Mouse (Mus musculus): Measurements from ENCODE around the gene Mtr. TPM values are rescaled to one million over a fixed set of nuclear protein-coding genes. Genes with fewer than 3 reads are reported as not detected.

The Mtr gene
- polyA plus RNA-seq, 1 experiment: 7.8 TPM

- TF ChIP-seq POLR2A (IDR thresholded peaks at IDR 0.05; ENCODE audit: borderline replicate concordance, extremely low read depth, insufficient read depth, insufficient read length, poor library complexity, severe bottlenecking) (no peak), CTCF (IDR thresholded peaks at IDR 0.05; ENCODE audit: borderline replicate concordance, extremely low read depth, insufficient read depth, insufficient read length) (no peak)
- no peak for DNase-seq (ENCODE audit: low read depth)
Measured at GRCm38 (mm10) chr13:12189219-12189618, 68.7 kb downstream of the Mtr start.

- TF ChIP-seq POLR2A (IDR thresholded peaks at IDR 0.05; ENCODE audit: borderline replicate concordance, extremely low read depth, insufficient read depth, insufficient read length, poor library complexity, severe bottlenecking): no peak
- TF ChIP-seq CTCF (IDR thresholded peaks at IDR 0.05; ENCODE audit: borderline replicate concordance, extremely low read depth, insufficient read depth, insufficient read length): no peak
- DNase-seq (ENCODE audit: low read depth): no peak
Measured at GRCm38 (mm10) chr13:12188804-12189203, 69.1 kb downstream of the Mtr start.

DNA sequence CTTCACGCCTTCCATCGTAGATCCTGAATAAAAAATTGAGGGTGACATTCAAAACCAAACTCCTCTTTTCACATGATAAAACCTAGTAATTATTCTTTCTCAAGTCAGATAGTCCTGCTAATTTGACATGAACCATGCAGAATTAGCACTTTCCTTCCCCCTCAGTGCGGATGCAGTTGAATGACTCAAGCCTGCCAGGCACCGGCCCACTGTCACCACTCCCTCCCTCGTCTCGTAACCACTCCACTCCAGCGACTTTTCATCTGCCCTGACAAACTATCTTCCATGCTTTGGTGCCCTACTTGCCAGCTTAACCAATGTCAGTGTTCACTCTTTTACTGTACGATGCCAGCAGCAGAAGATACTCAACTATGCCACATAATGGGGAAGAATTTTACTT, 78.4 kb downstream of the Mtr start:
- no peak for DNase-seq (ENCODE audit: low read depth)
- TF ChIP-seq CTCF (IDR thresholded peaks at IDR 0.05; ENCODE audit: borderline replicate concordance, extremely low read depth, insufficient read depth, insufficient read length) (no peak), POLR2A (IDR thresholded peaks at IDR 0.05; ENCODE audit: borderline replicate concordance, extremely low read depth, insufficient read depth, insufficient read length, poor library complexity, severe bottlenecking) (no peak)

DNA sequence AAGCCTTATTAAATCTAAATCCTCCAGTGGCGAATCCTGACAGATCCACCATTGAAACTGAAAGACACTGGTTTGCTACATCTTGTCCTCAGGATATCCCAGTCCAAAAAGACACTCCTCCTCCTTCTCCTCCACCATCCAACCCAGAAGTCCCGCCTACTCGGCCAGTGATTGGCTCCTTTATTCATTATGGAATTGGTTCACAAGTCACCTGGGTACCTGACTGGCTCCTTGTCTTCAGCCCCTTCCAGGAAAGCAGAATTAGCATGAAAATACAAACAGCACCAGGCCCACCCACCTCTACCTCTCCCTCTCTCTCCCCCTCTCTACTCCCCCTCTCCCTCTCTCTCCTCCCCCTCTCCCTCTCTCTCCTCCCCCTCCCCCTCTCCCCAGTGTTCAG, 81.2 kb downstream of the Mtr start:
- no peak for TF ChIP-seq POLR2A (IDR thresholded peaks at IDR 0.05; ENCODE audit: borderline replicate concordance, extremely low read depth, insufficient read depth, insufficient read length, poor library complexity, severe bottlenecking)
- TF ChIP-seq CTCF (IDR thresholded peaks at IDR 0.05; ENCODE audit: borderline replicate concordance, extremely low read depth, insufficient read depth, insufficient read length): no peak
- no peak for DNase-seq (ENCODE audit: low read depth)

DNA sequence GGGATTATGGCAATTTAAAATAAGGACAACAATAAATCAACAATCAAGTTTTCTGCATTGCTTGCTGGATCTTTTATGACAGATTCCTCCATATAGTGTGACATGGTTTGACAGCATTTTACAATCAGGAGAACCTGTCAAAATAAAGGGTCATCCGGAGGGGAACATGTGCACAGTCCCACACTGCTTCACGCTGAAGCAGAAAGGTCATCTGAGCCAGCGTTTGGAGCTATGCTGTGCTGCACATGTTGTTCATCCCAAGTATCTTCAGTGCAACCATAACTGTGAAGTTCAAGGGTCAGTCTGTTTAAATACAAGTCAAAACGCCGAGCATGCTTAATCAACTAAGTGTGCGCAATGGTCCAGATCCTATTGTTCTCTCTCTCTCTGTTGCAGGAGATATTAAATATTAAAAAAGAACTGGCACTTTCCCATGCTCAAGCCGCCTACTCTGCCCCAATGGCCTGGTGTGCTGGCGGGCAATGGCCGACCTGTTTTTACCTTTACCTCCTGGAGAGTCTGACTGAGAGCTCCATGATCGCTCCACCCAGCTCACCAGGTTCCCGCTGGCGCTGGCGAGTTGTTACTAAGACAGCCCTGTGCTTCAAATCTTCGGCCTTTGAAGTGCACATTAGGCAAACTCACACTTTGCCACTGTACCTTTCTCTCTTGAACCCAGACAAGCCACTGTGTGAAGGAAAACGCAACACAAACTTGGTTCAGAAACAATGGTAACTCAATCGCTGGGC, 81.8 kb downstream of the Mtr start:
- no peak for DNase-seq (ENCODE audit: low read depth)
- TF ChIP-seq CTCF (IDR thresholded peaks at IDR 0.05; ENCODE audit: borderline replicate concordance, extremely low read depth, insufficient read depth, insufficient read length): no peak

DNA sequence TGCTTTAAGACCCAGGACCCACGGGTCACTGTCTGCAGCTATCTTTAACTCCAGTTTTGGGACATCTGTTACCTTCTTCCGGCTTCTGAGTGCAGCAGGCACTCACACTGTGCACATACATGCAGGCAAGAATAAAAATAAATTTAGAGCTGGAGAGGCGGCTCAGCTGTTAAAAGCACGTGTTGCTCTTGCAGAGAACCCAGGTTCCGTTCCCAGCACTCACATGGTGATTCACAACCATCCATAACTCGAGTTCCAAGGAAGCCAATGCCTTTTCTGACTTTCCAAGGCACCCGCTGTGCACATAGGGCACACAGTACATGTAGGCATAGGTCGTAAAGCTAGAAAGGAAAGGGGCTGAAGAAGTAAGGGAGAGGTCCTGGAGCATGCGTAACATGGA, 90.6 kb downstream of the Mtr start:
- no peak for TF ChIP-seq POLR2A (IDR thresholded peaks at IDR 0.05; ENCODE audit: borderline replicate concordance, extremely low read depth, insufficient read depth, insufficient read length, poor library complexity, severe bottlenecking)
- TF ChIP-seq CTCF (IDR thresholded peaks at IDR 0.05; ENCODE audit: borderline replicate concordance, extremely low read depth, insufficient read depth, insufficient read length): no peak
- DNase-seq (ENCODE audit: low read depth): no peak

- DNase-seq (ENCODE audit: low read depth): peak; percentile 25
- no peak for TF ChIP-seq POLR2A (IDR thresholded peaks at IDR 0.05; ENCODE audit: borderline replicate concordance, extremely low read depth, insufficient read depth, insufficient read length, poor library complexity, severe bottlenecking)
- TF ChIP-seq CTCF (IDR thresholded peaks at IDR 0.05; ENCODE audit: borderline replicate concordance, extremely low read depth, insufficient read depth, insufficient read length): no peak
Measured at GRCm38 (mm10) chr13:12166386-12166785, 91.5 kb downstream of the Mtr start.

GRCm38 (mm10) chr13:12165461-12166058, 92.4 kb downstream of the Mtr start:
- DNase-seq (ENCODE audit: low read depth): peak; percentile 37
- no peak for TF ChIP-seq CTCF (IDR thresholded peaks at IDR 0.05; ENCODE audit: borderline replicate concordance, extremely low read depth, insufficient read depth, insufficient read length)
- no peak for TF ChIP-seq POLR2A (IDR thresholded peaks at IDR 0.05; ENCODE audit: borderline replicate concordance, extremely low read depth, insufficient read depth, insufficient read length, poor library complexity, severe bottlenecking)

- no peak for DNase-seq (ENCODE audit: low read depth)
- no peak for TF ChIP-seq CTCF (IDR thresholded peaks at IDR 0.05; ENCODE audit: borderline replicate concordance, extremely low read depth, insufficient read depth, insufficient read length)
- TF ChIP-seq POLR2A (IDR thresholded peaks at IDR 0.05; ENCODE audit: borderline replicate concordance, extremely low read depth, insufficient read depth, insufficient read length, poor library complexity, severe bottlenecking): no peak
Measured at GRCm38 (mm10) chr13:12162457-12162856, 95.5 kb downstream of the Mtr start.

GRCm38 (mm10) chr13:12160121-12160475, 97.8 kb downstream of the Mtr start:
- DNase-seq (ENCODE audit: low read depth): peak; percentile 41
- TF ChIP-seq CTCF (IDR thresholded peaks at IDR 0.05; ENCODE audit: borderline replicate concordance, extremely low read depth, insufficient read depth, insufficient read length): no peak
- no peak for TF ChIP-seq POLR2A (IDR thresholded peaks at IDR 0.05; ENCODE audit: borderline replicate concordance, extremely low read depth, insufficient read depth, insufficient read length, poor library complexity, severe bottlenecking)

GRCm38 (mm10) chr13:12159288-12160120, 98.4 kb downstream of the Mtr start:
- TF ChIP-seq POLR2A (IDR thresholded peaks at IDR 0.05; ENCODE audit: borderline replicate concordance, extremely low read depth, insufficient read depth, insufficient read length, poor library complexity, severe bottlenecking) (no peak), CTCF (IDR thresholded peaks at IDR 0.05; ENCODE audit: borderline replicate concordance, extremely low read depth, insufficient read depth, insufficient read length) (no peak)
- DNase-seq (ENCODE audit: low read depth): peak; percentile 22
